Mouse (Mus musculus) small intestine, adult 2 months (tissue): Measurements from ENCODE around the gene Acpp. TPM values are rescaled to one million over a fixed set of nuclear protein-coding genes. Genes with fewer than 3 reads are reported as not detected.

Experiments used
- H3K27ac ChIP-seq: fragments of 200-500 bp; 2 replicates; pipeline ENCODE4 v1.5.1; 2012; ENCODE audit warnings: low read depth, low read length, control low read depth, inconsistent platforms; ENCODE audit not compliant: insufficient read depth
- H3K27me3 ChIP-seq: fragments of 200-500 bp; 2 replicates; pipeline ENCODE4 v1.6.1; 2012; ENCODE audit warnings: mild to moderate bottlenecking, moderate library complexity, low read length, inconsistent platforms; ENCODE audit not compliant: control insufficient read depth, insufficient read depth
- H3K36me3 ChIP-seq: fragments of 200-500 bp; 2 replicates; pipeline ENCODE4 v1.6.1; 2012; ENCODE audit warnings: mild to moderate bottlenecking, low read length, control low read depth, inconsistent platforms; ENCODE audit not compliant: control insufficient read depth, insufficient read depth
- H3K4me1 ChIP-seq: fragments of 200-500 bp; 2 replicates; pipeline ENCODE4 v1.6.1; 2012; ENCODE audit warnings: low read length, inconsistent platforms, mixed read lengths; ENCODE audit not compliant: control insufficient read depth, insufficient read depth, insufficient read length
- H3K4me3 ChIP-seq: fragments of 200-500 bp; 2 replicates; pipeline ENCODE4 v1.5.1; 2012; ENCODE audit warnings: low read depth, mild to moderate bottlenecking, control low read depth, inconsistent platforms, low read length, moderate library complexity
- CTCF ChIP-seq: fragments of 200-500 bp; IDR thresholded peaks from 2 replicates; pipeline ENCODE4 v1.5.1; 2012; ENCODE audit warnings: low read depth, mild to moderate bottlenecking, control low read depth, inconsistent platforms, low read length, moderate library complexity, mixed read lengths; ENCODE audit not compliant: insufficient replicate concordance, insufficient read length; ENCODE audit errors: extremely low read depth
- POLR2A ChIP-seq: fragments of 200-500 bp; IDR thresholded peaks from 2 replicates; pipeline ENCODE4 v1.6.1; 2012; ENCODE audit warnings: low read depth, mild to moderate bottlenecking, control low read depth, inconsistent platforms, low read length, moderate library complexity
- WGBS: fragments of 180-500 bp; shearing (Covaris S2); methylation state at CpG from one replicate; pipeline ENCODE4 v1.1.7; 2018; 5-methylcytosine and 5-hydroxymethylcytosine counted together
- polyA plus RNA-seq: library from polyadenylated mRNA; depleted of rRNA; stranded (reverse); fragments of >200 nt; gene quantifications from 2 replicates; pipeline ENCODE4 v1.2.3, GENCODE M21; 2012; rRNA removed

The Acpp gene
- polyA plus RNA-seq, 1 experiment: 10.5 TPM

DNA sequence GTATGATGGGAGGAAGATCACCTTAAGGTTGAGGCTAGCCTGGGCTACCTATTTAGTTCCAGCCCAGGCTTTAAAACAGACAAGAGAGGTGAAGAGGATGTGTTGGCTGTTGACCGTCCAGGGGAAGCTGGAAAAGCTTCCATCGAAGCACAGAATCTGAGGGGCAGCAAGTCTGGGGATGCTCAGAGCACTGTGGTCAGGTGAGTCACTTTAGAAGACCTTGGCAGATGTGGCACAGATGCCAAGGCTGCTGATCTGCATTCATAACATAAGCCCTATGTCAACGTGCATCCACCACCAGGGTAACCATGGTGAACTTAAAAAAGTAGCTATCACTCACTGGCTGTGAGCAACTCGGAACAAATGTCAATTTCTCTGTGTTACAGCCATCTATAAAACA lies 85.9 kb downstream of the Acpp start:
- H3K27me3 ChIP-seq: no peaks in the 10 kb centered on the region
- 74% methylated on average over 4 of the region's 4 CpGs for WGBS
- no peaks in the 10 kb centered on the region for H3K36me3 ChIP-seq
- no peak overlapping the region for H3K27ac ChIP-seq
- no peak for TF ChIP-seq CTCF
- TF ChIP-seq POLR2A: no peak
- H3K4me3 ChIP-seq: no peak overlapping the region
- peaks cover 14% of the 10 kb centered on the region for H3K4me1 ChIP-seq

DNA sequence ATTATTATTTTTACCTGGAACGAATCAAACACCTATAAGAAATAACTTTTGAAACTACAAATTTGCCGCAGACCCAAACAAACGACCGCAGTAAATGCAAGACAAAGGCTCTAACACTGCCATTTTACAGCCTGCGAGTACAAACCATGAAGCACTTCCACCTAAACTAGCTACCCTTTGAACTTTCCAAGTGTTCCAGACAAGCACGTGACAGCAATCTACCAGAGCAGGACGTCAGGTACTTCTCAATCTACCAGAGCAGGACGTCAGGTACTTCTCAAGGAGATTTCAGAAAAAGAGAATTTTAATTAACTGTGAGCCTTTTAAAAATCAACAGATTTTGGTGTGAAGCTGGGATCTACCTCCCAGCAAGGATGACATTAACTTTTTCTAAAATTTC lies 86.4 kb downstream of the Acpp start:
- H3K36me3 ChIP-seq: no peaks in the 10 kb centered on the region
- TF ChIP-seq CTCF (no peak), POLR2A (no peak)
- peaks cover 15% of the 10 kb centered on the region for H3K4me1 ChIP-seq
- WGBS: 33% methylated on average over 8 of the region's 8 CpGs
- no peak overlapping the region for H3K4me3 ChIP-seq
- no peaks in the 10 kb centered on the region for H3K27me3 ChIP-seq
- H3K27ac ChIP-seq: 0 out of 2 replicates have a peak overlapping the region, but pooled peaks have one; percentile 10

DNA sequence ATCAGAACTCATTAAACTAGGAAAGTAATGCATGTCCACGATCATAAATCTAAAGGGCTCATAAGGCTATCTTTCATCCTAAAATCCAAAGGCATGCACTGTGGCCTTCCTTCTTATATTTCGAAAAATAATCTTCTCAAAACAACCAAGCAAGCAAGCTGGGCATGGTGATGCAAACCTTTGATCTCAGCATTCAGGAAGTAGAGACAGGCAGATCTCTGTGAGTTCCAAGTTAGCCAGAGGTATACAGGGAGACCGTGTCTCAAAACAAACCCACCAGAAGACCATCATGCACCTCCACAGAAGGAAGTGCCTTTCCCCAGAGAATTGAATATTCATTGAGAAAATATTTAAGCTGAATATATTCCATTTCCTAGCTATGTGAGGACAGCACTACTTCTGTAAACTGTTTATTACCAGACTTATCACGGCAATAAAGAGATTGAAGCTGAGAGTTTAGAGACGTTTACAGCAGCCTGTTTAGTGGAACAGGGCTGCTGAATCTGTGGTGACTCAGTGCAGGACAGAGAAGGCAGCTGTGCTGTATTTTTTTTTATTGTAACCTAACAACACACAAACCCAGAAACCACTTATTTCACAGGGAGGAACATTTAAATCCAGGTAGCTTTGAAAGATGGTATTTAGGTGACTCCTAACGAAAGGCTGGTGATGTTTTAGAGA lies 90.1 kb downstream of the Acpp start:
- 19% methylated on average over 6 of the region's 6 CpGs for WGBS

DNA sequence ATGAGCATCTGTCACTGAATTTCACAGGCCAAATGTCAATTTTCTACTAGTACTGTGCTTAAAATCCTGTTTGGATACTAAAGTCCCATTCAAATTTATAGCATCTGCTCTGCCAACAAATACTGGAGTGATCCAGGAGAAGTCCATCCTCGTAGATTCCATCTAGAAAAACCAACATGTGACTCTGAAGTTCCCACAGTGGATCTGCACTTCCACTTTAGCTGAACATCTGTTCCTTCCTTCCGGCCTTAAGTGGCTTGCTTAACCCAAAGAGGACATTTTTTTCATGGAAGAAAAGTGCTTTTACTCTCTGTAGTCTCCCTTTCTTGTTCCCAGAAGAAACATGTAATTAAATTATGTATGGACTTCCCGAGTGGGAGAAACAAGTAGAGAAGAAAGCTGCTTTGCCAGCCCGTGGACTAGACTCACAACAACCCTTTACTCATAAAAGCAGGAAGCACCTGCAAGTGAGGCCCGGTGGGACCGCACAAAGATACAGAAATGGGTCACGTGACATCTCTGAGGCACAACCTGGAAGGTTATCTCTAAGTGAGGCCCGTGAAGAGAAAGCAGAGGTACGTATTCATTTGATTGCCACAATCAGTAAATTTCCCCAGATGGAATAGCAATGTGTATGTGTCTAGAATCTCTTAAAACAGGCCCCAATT lies 93.6 kb downstream of the Acpp start:
- 34% methylated on average over 9 of the region's 9 CpGs for WGBS

More for the DNA sequence above, 90.1 kb downstream of the Acpp start:
- Histone ChIP-seq H3K36me3 (0 out of 2 replicates have a peak, but pooled peaks cover 3% of the 10 kb centered on the region), H3K27ac (peak overlapping the region; percentile 63), H3K27me3 (no peaks in the 10 kb centered on the region), H3K4me1 (peaks cover 17% of the 10 kb centered on the region), H3K4me3 (no peak overlapping the region)
- TF ChIP-seq CTCF (no peak), POLR2A (no peak)

DNA sequence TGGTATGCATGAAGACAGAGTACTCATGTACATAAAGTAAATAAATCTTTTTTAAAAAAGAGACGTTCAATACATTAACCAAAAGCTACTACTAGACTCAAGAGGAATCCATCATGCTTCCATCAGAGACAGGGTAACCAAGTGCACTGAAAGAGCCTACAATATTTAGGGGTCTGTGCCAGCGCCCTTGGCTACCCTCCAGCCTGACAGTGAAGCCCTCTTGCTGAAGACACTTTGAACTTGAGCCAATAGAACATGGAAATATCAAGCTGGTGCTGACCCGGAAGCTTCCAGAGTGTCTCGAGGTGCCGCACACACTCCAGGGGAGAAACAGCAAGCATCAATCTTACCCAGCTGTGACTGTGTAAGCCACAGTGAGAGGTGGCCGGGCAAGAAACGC lies 97.4 kb downstream of the Acpp start:
- Histone ChIP-seq H3K27ac (no peak overlapping the region), H3K27me3 (no peaks in the 10 kb centered on the region), H3K4me1 (peaks cover 3% of the 10 kb centered on the region; the same call in 1 of the 2 replicates), H3K4me3 (no peak overlapping the region), H3K36me3 (peaks cover 30% of the 10 kb centered on the region)
- WGBS: 91% methylated on average over 7 of the region's 7 CpGs
- no peak for TF ChIP-seq CTCF
- TF ChIP-seq POLR2A: no peak

More for the DNA sequence above, 93.6 kb downstream of the Acpp start:
- TF ChIP-seq CTCF (no peak), POLR2A (no peak)
- Histone ChIP-seq H3K27me3 (no peaks in the 10 kb centered on the region), H3K4me1 (peaks cover 12% of the 10 kb centered on the region), H3K4me3 (no peak overlapping the region), H3K36me3 (peaks cover 8% of the 10 kb centered on the region), H3K27ac (no peak overlapping the region)

DNA sequence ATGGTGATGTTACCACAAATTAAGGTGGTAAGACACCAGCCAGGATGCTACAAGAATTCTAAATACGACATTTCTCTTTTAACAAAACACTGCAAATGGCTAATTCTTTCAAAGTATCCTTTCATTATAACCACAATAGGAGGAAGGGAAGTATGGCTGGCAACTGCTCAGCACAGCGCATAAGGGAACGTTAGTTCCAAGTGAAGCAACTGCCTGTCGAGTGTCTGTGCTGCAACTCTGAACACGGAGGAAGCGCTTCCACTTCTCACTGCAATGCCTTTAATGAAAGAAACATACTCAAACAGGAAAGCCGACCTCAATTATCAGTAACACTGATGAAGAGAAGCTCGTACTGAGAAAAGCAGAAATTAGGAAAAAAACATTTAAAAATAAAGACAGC lies 98.5 kb downstream of the Acpp start:
- 81% methylated on average over 8 of the region's 8 CpGs for WGBS
- H3K27ac ChIP-seq: no peak overlapping the region
- H3K27me3 ChIP-seq: no peaks in the 10 kb centered on the region
- H3K4me1 ChIP-seq: 0 out of 2 replicates have a peak, but pooled peaks cover under 1% of the 10 kb centered on the region
- no peak overlapping the region for H3K4me3 ChIP-seq
- H3K36me3 ChIP-seq: peaks cover 34% of the 10 kb centered on the region
- TF ChIP-seq POLR2A (no peak), CTCF (no peak)

Other genes with a start within 250 kb of the Acpp start
- gene Ackr4, start 210.8 kb downstream of the Acpp start, polyA plus RNA-seq: 1.8 and 3.2 TPM in 2 replicates
- 24.8 and 58.5 TPM in 2 replicates for gene Dnajc13, start 74.8 kb downstream of the Acpp start, polyA plus RNA-seq
- 0.11 and 0.24 TPM in 2 replicates for gene Cpne4, start 209.5 kb upstream of the Acpp start, polyA plus RNA-seq